9 mouse cellular contexts compared by ENCODE assay signal in the genomic region with DNA sequence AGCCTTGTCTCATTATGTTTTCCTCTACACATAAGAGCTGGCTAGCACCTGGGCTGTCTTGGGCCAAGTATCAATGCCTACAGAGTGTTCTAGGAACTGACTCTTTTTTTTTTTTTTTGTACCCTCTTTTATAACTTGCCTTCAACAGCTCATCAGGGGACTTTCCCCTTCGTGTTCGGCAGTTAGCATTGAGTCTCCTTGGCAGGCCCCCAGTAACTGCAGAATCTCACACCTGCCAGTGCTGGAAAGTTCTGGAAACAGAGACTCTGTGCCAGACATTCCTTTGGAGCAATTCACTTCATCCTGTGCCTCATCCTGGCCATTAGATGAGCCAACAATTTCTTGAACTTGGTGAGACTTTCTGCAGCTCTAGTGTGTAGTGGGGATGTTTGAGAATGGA.
DNase-seq lines count a peak whose midpoint lies in the region; ATAC-seq and TF ChIP-seq lines count a peak whose summit lies in the region.
"Had no signal": no experiment of that assay in that cellular context is flagged by ENCODE, and none has a peak within 500 bp of the region (broad histone marks: within the 10 kb centered on the region; RNA-seq: fewer than 3 reads in every experiment).

No protein-coding gene starts in this region.

- H3K27ac ChIP-seq in stomach, postnatal 0 days (replicated peaks): peak overlapping the region; percentile 49; the same call in 1 of the 2 replicates
- no peak overlapping the region for H3K27ac ChIP-seq in hindbrain, embryonic 16.5 days (ENCODE audit: low read depth, low read length)
- H3K27ac ChIP-seq in hindbrain, embryonic 12.5 days: no peak overlapping the region
- H3K27ac ChIP-seq: midbrain, embryonic 12.5 days had no signal

- WGBS in stomach, postnatal 0 days: 22% methylated on average over 2 of the region's 2 CpGs
- 46% methylated on average over 2 of the region's 2 CpGs for WGBS in hindbrain, embryonic 16.5 days
- 74% methylated on average over 2 of the region's 2 CpGs for WGBS in hindbrain, embryonic 12.5 days

- intact Hi-C loops in left cerebral cortex, postnatal 10 days (cut with DNase I): no loop called here
- intact Hi-C loops in left cerebral cortex, postnatal 25 days (cut with DNase I): no loop called here
- intact Hi-C loops in heart, postnatal 14 days (cut with DNase I): loop anchor here (1.0 kb wide), 1 partner anchor 243 kb away; no protein-coding TSS in a partner anchor

- no peak overlapping the region for H3K4me2 ChIP-seq in stomach, postnatal 0 days (replicated peaks; ENCODE audit: low read depth)
- H3K4me2 ChIP-seq in hindbrain, embryonic 16.5 days (ENCODE audit: low read length): no peak overlapping the region
- no peak overlapping the region for H3K4me2 ChIP-seq in hindbrain, embryonic 12.5 days (replicated peaks)
- H3K4me2 ChIP-seq: midbrain, embryonic 12.5 days had no signal

- no peaks in the 10 kb centered on the region for H3K27me3 ChIP-seq in stomach, postnatal 0 days (ENCODE audit: control insufficient read depth, insufficient read depth, low read length)
- H3K27me3 ChIP-seq in hindbrain, embryonic 16.5 days (replicated peaks; ENCODE audit: control insufficient read depth, insufficient read depth, low read length): no peaks in the 10 kb centered on the region
- H3K27me3 ChIP-seq in hindbrain, embryonic 12.5 days: no peaks in the 10 kb centered on the region
- H3K27me3 ChIP-seq: midbrain, embryonic 12.5 days had no signal

- no peak overlapping the region for H3K9ac ChIP-seq in stomach, postnatal 0 days (ENCODE audit: low read length)
- H3K9ac ChIP-seq in hindbrain, embryonic 16.5 days (ENCODE audit: low read depth, low read length): no peak overlapping the region
- no peak overlapping the region for H3K9ac ChIP-seq in hindbrain, embryonic 12.5 days
- H3K9ac ChIP-seq: midbrain, embryonic 12.5 days had no signal

- peak; percentile 85; the same call in 1 of the 2 replicates for ATAC-seq in stomach, postnatal 0 days (ENCODE audit: low FRiP score, low TSS enrichment)
- no peak for ATAC-seq in hindbrain, embryonic 16.5 days
- ATAC-seq in hindbrain, embryonic 12.5 days (ENCODE audit: low FRiP score): no peak

- no peak for TF ChIP-seq CTCF in stomach, postnatal 0 days (IDR thresholded peaks at IDR 0.05; ENCODE audit: low read depth)

- 0 out of 2 replicates have a peak, but pooled peaks cover 2% of the 10 kb centered on the region for H3K4me1 ChIP-seq in stomach, postnatal 0 days (replicated peaks; ENCODE audit: control insufficient read depth, insufficient read depth)
- no peaks in the 10 kb centered on the region for H3K4me1 ChIP-seq in hindbrain, embryonic 16.5 days (ENCODE audit: control insufficient read depth, insufficient read depth, low read depth, low read length)
- H3K4me1 ChIP-seq in hindbrain, embryonic 12.5 days: peaks cover 4% of the 10 kb centered on the region; the same call in 1 of the 2 replicates
- H3K4me1 ChIP-seq: midbrain, embryonic 12.5 days had no signal

- peak; percentile 64 for TF ChIP-seq EP300 in stomach, postnatal 0 days (optimal IDR thresholded peaks at IDR 0.05)

- H3K36me3 ChIP-seq in stomach, postnatal 0 days (ENCODE audit: control insufficient read depth, insufficient read depth, low read length): no peaks in the 10 kb centered on the region
- H3K36me3 ChIP-seq in hindbrain, embryonic 16.5 days (ENCODE audit: control insufficient read depth, insufficient read depth, low read length): no peaks in the 10 kb centered on the region
- H3K36me3 ChIP-seq in hindbrain, embryonic 12.5 days: no peaks in the 10 kb centered on the region
- H3K36me3 ChIP-seq: midbrain, embryonic 12.5 days had no signal

- DNase-seq in left cerebral cortex, postnatal 10 days (ENCODE audit: extremely low spot score in 1 of 2, low spot score in 2 of 2): peak; percentile 15 to 48
- no peak for DNase-seq in left cerebral cortex, postnatal 25 days (ENCODE audit: low spot score in 2 of 2)
- DNase-seq in gastrocnemius, adult 18-20 months (ENCODE audit: low spot score): peak; percentile 73
- peak; percentile 81 to 86 for DNase-seq in heart, postnatal 14 days
- peak; percentile 42 for DNase-seq in stomach, postnatal 0 days (ENCODE audit: low spot score)
- no peak for DNase-seq in thymus, postnatal 25 days

- H3K9me3 ChIP-seq in stomach, postnatal 0 days (ENCODE audit: control insufficient read depth, low read length): no peaks in the 10 kb centered on the region
- no peaks in the 10 kb centered on the region for H3K9me3 ChIP-seq in hindbrain, embryonic 16.5 days (ENCODE audit: control insufficient read depth, low read length)
- H3K9me3 ChIP-seq in hindbrain, embryonic 12.5 days (replicated peaks): no peaks in the 10 kb centered on the region

- no peak overlapping the region for H3K4me3 ChIP-seq in stomach, postnatal 0 days (ENCODE audit: low read depth, low read length)
- H3K4me3 ChIP-seq in hindbrain, embryonic 16.5 days (ENCODE audit: low read length): no peak overlapping the region
- no peak overlapping the region for H3K4me3 ChIP-seq in hindbrain, embryonic 12.5 days
- H3K4me3 ChIP-seq: midbrain, embryonic 12.5 days had no signal

Comparison
In these comparisons a context has a peak if more than half of its experiments do, and no peak if none do; other contexts are left out.
1. DNase-seq: peak in left cerebral cortex, postnatal 10 days (2 of 2), gastrocnemius, adult 18-20 months (single experiment), heart, postnatal 14 days (2 of 2) and stomach, postnatal 0 days (single experiment); none in left cerebral cortex, postnatal 25 days (0 of 2) and thymus, postnatal 25 days (single experiment).